Mouse (Mus musculus) ES-E14 (cell line): ENCODE data around the gene Bnc2. TPM values are rescaled to one million over a fixed set of nuclear protein-coding genes. Genes with fewer than 3 reads are reported as not detected.

Experiments
- DNase-seq: peaks from one replicate; pipeline ENCODE4 v3.0.0-alpha.2; 2013; ENCODE audit warnings: low read depth, low spot score
- H3K27ac ChIP-seq: 2 replicates; pipeline ENCODE4 v1.5.1; 2012; ENCODE audit warnings: low read depth, mild to moderate bottlenecking, low read length, moderate library complexity, mixed read lengths; ENCODE audit not compliant: poor library complexity, insufficient read depth, severe bottlenecking
- H3K36me3 ChIP-seq: 2 replicates; pipeline ENCODE4 v1.6.1; 2012; ENCODE audit warnings: mild to moderate bottlenecking, low read length, moderate library complexity, mixed read lengths; ENCODE audit not compliant: control insufficient read depth, poor library complexity, insufficient read depth, severe bottlenecking
- H3K4me1 ChIP-seq, 2 experiments: fragments of 150-350 bp in 1 of 2; sonication (generic) in 1 of 2; 2 replicates each; pipeline ENCODE4 v1.6.1; 2012; ENCODE audit warnings: low read length in 2 of 2, mild to moderate bottlenecking in 1 of 2, mixed read lengths in 1 of 2; ENCODE audit not compliant: control insufficient read depth in 2 of 2, insufficient read depth in 2 of 2, poor library complexity in 1 of 2
- H3K4me3 ChIP-seq, 2 experiments: fragments of 150-350 bp in 1 of 2; sonication (generic) in 1 of 2; 2 replicates each; pipeline ENCODE4 v1.5.1; 2012; ENCODE audit warnings: low read length in 2 of 2, low read depth in 1 of 2, mild to moderate bottlenecking in 1 of 2, mixed read lengths in 1 of 2; ENCODE audit not compliant: insufficient read depth in 1 of 2, poor library complexity in 1 of 2, severe bottlenecking in 1 of 2
- H3K9ac ChIP-seq: 2 replicates; pipeline ENCODE4 v1.6.1; 2012; ENCODE audit warnings: low read depth, mild to moderate bottlenecking, low read length, mixed read lengths; ENCODE audit not compliant: poor library complexity, insufficient read depth, severe bottlenecking
- H3K9me3 ChIP-seq: fragments of 150-350 bp; sonication (generic); 2 replicates; pipeline ENCODE4 v1.6.1; 2012; ENCODE audit warnings: low read depth, mild to moderate bottlenecking, low read length; ENCODE audit not compliant: control insufficient read depth, insufficient read depth
- CHD2 ChIP-seq: IDR thresholded peaks from 2 replicates; pipeline ENCODE4 v1.6.1; 2014; ENCODE audit warnings: mild to moderate bottlenecking, low read depth, low read length, inconsistent platforms
- HCFC1 ChIP-seq: IDR thresholded peaks from 2 replicates; pipeline ENCODE4 v1.6.1; 2012; ENCODE audit warnings: low read length, inconsistent platforms, borderline replicate concordance; ENCODE audit not compliant: insufficient read depth
- MAFK ChIP-seq: IDR thresholded peaks from 2 replicates; pipeline ENCODE4 v1.6.1; 2014; ENCODE audit warnings: mild to moderate bottlenecking, low read depth, low read length, inconsistent platforms; ENCODE audit not compliant: insufficient read depth
- ZC3H11A ChIP-seq: IDR thresholded peaks from 2 replicates; pipeline ENCODE4 v1.6.1; 2012; ENCODE audit warnings: low read depth, mild to moderate bottlenecking, inconsistent platforms, low read length, borderline replicate concordance
- ZNF384 ChIP-seq: IDR thresholded peaks from 2 replicates; pipeline ENCODE4 v1.6.1; 2012; ENCODE audit warnings: low read depth, low read length, inconsistent platforms
- in situ Hi-C, 2 experiments: fragments of 600-800 bp; cut with MboI; formaldehyde crosslinking; loops; one replicate each; pipeline ENCODE4 v1.15.1; 2025; ENCODE audit warnings: low sequenced_read_pairs in 2 of 2, inconsistent platforms in 1 of 2; ENCODE audit not compliant: unreplicated experiment in 2 of 2
- total RNA-seq: library from RNA; depleted of rRNA; stranded (reverse); fragments of 300-350 nt; gene quantifications from 2 replicates; pipeline ENCODE4 v1.2.3, GENCODE M21; 2012; rRNA removed

The Bnc2 gene
- total RNA-seq: 15.1 and 25.3 TPM in 2 replicates

- Histone ChIP-seq H3K4me1 (peaks cover 0 to 6% of the 10 kb centered on the region in 2 experiments; a peak in 3 of 4 replicates), H3K36me3 (no peaks in the 10 kb centered on the region), H3K4me3 (peak within 1 kb of the TSS; percentile 88 to 99), H3K9ac (peak within 1 kb of the TSS; percentile 92), H3K27ac (peak within 1 kb of the TSS; percentile 59), H3K9me3 (no peaks in the 10 kb centered on the region)
- no peak for DNase-seq
- in situ Hi-C loops: no loop called here
- TF ChIP-seq MAFK (no peak), ZC3H11A (no peak)
Observed at GRCm38 (mm10) chr4:84675171-84675973, at the start of gene Bnc2. TSS of gene Bnc2 (minus strand) at chr4:84675275.

DNA sequence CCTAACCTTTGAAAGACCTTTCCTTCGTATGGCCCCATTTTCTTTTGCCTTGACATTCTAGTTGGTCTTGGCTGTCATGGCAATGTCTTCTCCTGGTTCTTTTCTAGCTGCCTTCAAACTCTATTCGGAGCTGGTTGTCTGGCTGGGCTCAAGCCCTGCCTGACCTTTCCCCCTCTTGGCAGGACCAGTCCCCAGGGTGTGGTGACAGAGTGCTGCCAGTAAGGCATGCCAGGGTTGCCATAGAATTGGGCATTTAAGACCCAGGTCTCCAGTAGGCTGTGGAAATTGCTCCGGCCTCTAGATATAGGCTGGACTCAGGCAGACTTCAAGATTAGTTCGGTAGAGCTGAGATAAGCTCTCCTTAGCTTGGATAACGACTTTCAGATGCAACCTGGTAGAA is 32.9 kb upstream of the Bnc2 start:
- H3K4me1 ChIP-seq: no peaks in the 10 kb centered on the region
- H3K9ac ChIP-seq: no peak overlapping the region
- in situ Hi-C loops: no loop called here
- no peaks in the 10 kb centered on the region for H3K9me3 ChIP-seq
- no peaks in the 10 kb centered on the region for H3K36me3 ChIP-seq
- H3K4me3 ChIP-seq: no peak overlapping the region
- no peak overlapping the region for H3K27ac ChIP-seq
- TF ChIP-seq HCFC1: no peak
- no peak for TF ChIP-seq ZNF384
- no peak for TF ChIP-seq ZC3H11A
- TF ChIP-seq CHD2: no peak
- TF ChIP-seq MAFK: no peak
- no peak for DNase-seq

- no peak for TF ChIP-seq ZNF384
- no peak for TF ChIP-seq CHD2
- no peak for TF ChIP-seq MAFK
- TF ChIP-seq ZC3H11A: no peak
- no peak for DNase-seq
- H3K9ac ChIP-seq: no peak overlapping the region
- peaks cover 0 to 2% of the 10 kb centered on the region in 2 experiments; a peak in 2 of 4 replicates for H3K4me1 ChIP-seq
- in situ Hi-C loops: no loop called here
- H3K9me3 ChIP-seq: 0 out of 2 replicates have a peak, but pooled peaks cover 9% of the 10 kb centered on the region
- no peak overlapping the region for H3K4me3 ChIP-seq
- H3K36me3 ChIP-seq: peaks cover 3% of the 10 kb centered on the region; the same call in 1 of the 2 replicates
- no peak overlapping the region for H3K27ac ChIP-seq
Observed at GRCm38 (mm10) chr4:84685521-84686366, 10.7 kb upstream of the Bnc2 start.

DNA sequence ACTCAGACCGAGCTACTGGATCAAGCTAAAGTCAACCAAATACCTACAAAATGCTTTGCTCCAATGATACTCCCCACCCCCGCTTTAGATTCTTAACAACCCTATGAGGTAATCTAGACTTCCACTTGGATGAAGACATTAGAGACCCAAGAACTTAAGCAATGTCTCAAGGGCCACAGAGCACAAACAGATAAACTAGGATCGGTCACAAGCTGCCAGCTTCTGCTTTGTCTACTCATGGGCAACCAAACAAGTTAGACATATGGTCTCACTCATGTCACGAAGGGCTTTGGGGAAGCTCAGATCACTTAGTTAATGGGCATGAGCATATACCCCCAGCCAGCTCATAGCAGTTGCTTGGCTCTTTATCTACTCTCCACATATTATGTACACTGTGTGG is 9.9 kb upstream of the Bnc2 start:
- Histone ChIP-seq H3K4me3 (no peak overlapping the region), H3K4me1 (peaks cover 0 to 2% of the 10 kb centered on the region in 2 experiments; a peak in 2 of 4 replicates), H3K9ac (no peak overlapping the region), H3K27ac (no peak overlapping the region), H3K9me3 (0 out of 2 replicates have a peak, but pooled peaks cover 9% of the 10 kb centered on the region), H3K36me3 (peaks cover 3% of the 10 kb centered on the region; the same call in 1 of the 2 replicates)
- no peak for TF ChIP-seq ZNF384
- TF ChIP-seq ZC3H11A: no peak
- TF ChIP-seq CHD2: no peak
- no peak for TF ChIP-seq MAFK
- TF ChIP-seq HCFC1: no peak
- DNase-seq: no peak
- in situ Hi-C loops: no loop called here
